Mouse (Mus musculus) R1 (cell line): ENCODE data around the gene Phka2.
A peak's percentile ranks its signal among the peaks of the same experiment; 100 is the strongest.

ENCODE experiments used
- DNase-seq: peaks from one replicate; pipeline ENCODE4 v3.0.0-alpha.2; 2018; ENCODE audit warnings: low read depth, low spot score

Phka2 gene

DNA sequence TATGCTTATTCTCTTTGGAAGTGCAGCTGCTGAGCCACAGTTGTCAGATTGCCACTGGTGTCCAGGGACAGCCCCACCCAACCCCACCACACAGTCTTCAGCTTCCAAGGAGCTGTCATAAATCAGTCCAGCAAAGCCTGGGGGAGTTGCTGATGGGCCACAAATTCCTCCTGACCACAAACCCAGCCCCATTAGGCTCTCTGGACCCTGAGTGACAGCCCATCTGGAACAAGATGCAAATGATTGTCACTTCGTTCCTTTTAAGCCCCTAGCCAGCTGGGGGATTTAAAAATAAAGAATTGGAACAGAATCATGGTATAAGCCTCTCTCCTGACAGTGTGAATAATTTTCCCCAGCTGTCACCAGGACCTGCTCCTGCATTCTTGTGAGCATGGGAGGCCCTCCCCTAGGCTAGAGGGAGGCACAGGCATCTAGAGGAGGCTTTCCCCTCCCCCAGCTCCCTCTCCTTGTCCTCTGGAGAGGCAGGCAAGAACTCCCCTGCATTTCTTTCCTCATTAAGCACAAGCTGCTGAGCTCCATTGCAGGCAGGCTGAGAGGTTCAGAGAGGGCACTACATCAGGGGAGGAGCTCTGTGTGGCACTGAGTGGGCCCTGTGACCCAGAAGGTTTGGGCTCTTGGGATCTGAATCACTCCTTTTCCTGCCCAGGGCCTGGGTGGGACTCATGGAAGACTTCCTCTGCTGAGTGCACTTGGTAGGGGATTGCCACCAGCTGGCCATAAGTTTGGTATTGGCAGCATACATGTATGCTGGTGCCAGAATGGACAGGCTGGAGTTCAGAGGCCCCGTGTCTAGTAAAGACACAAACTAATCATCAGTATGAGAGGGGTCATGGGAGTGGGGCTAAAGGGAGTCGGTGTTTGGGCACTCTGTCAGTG is 96.8 kb downstream of the Phka2 start:
- no peak for DNase-seq

GRCm38 (mm10) chrX:160601053-160601452 is 99.1 kb downstream of the Phka2 start:
- no peak for DNase-seq

DNA sequence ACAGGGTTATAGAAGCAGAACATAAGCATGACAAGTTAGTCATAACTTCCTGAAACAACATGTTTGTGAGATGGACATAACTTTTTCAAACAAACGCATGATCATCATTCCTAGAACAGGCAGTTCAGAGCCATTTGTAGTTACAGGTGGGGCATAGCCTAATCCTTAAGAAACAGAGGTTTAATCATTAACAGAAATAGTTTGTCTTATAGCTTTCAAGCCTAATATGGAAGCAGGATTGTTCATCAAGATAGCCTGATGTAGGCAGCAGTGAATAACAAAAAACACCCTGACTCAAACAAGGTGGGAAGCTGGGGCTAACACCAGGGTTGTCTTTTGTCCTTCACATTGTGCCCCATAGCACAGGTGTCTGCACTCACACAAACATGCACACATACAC is 100.8 kb downstream of the Phka2 start:
- DNase-seq = no peak

- no peak for DNase-seq
Observed at GRCm38 (mm10) chrX:160603316-160603715, 101.3 kb downstream of the Phka2 start.

- DNase-seq = no peak
Observed at GRCm38 (mm10) chrX:160603981-160604541, 102.1 kb downstream of the Phka2 start.

- peak; percentile 73 for DNase-seq
Observed at GRCm38 (mm10) chrX:160609849-160610248, 107.9 kb downstream of the Phka2 start.

- no peak for DNase-seq
Observed at GRCm38 (mm10) chrX:160610482-160610881, 108.5 kb downstream of the Phka2 start.

- peak; percentile 18 for DNase-seq
Observed at GRCm38 (mm10) chrX:160610882-160611644, 109.1 kb downstream of the Phka2 start.
